In the genomic region with DNA sequence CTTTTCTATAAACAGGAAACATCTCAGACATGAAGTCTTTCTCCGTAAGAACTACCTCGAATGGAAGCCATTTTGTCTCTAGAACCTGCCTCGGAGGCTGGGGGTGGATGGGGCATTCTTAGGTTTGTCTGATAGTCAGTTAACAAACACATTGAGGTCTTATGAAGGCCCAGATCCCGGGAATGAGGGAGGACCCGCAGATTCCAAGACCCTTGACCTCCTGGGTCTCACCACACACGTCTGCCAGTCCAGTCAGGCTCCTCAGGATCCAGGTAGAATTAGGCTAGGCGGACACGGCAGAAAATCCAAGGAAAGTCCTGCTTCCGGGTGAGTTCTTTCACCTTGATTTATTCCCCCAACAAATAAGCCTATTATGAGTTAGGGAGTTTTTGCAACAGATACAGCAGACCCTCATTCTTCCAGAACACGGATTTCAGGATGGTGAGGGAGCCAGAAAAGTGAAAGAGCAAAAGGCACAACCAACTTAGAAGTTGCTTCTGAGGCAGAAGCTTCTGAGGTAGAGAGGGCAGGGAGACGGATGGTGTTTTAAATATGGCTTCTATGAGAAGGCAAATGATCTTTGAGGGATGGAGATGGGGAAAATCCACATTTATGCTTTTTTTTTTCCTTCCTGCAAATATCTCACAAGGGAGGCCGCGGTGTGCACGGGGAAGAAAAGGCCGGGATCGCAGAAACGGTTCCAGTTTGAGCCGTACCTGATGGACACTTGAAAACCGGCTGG, we compare ENCODE assay signal across 8 mouse cellular contexts. TPM values are rescaled to one million over a fixed set of nuclear protein-coding genes. Genes with fewer than 3 reads are reported as not detected.
DNase-seq lines count a peak whose midpoint lies in the region; ATAC-seq lines count a peak whose summit lies in the region.

No protein-coding gene starts in this region.

- H3K4me1 ChIP-seq in heart, embryonic 12.5 days (replicated peaks): peaks cover 33% of the 10 kb centered on the region
- peaks cover 11% of the 10 kb centered on the region for H3K4me1 ChIP-seq in hindbrain, embryonic 11.5 days (replicated peaks; ENCODE audit: control insufficient read depth, insufficient read depth, low read length)
- no peaks in the 10 kb centered on the region; the same call in 1 of the 2 replicates for H3K4me1 ChIP-seq in liver, embryonic 16.5 days (ENCODE audit: control insufficient read depth, low read depth, low read length)

- H3K4me2 ChIP-seq in heart, embryonic 12.5 days: peak overlapping the region; percentile 70
- H3K4me2 ChIP-seq in hindbrain, embryonic 11.5 days (replicated peaks; ENCODE audit: low read depth, low read length): peak overlapping the region; percentile 67
- peak overlapping the region; percentile 46; the same call in 1 of the 2 replicates for H3K4me2 ChIP-seq in liver, embryonic 16.5 days (ENCODE audit: low read depth, low read length)

- H3K27me3 ChIP-seq in heart, embryonic 12.5 days (replicated peaks): peaks cover 83% of the 10 kb centered on the region
- peaks cover 53% of the 10 kb centered on the region for H3K27me3 ChIP-seq in hindbrain, embryonic 11.5 days (ENCODE audit: control insufficient read depth, insufficient read depth, low read length)
- peaks cover 55% of the 10 kb centered on the region for H3K27me3 ChIP-seq in liver, embryonic 16.5 days (ENCODE audit: control insufficient read depth, insufficient read depth, low read depth, low read length)

- DNase-seq in heart, postnatal 14 days: no peak
- DNase-seq in R1 (ENCODE audit: low read depth, low spot score): peak; percentile 40
- peak; percentile 37 for DNase-seq in hindbrain, embryonic 11.5 days (ENCODE audit: low spot score)
- DNase-seq in urinary bladder, postnatal 36 days (ENCODE audit: low spot score in 2 of 2): no peak
- no peak for DNase-seq in spleen, adult 18-20 months
- DNase-seq in ovary, adult 18-20 months (ENCODE audit: low spot score): no peak

- no peak for ATAC-seq in heart, embryonic 12.5 days (ENCODE audit: insufficient number of reproducible peaks, low FRiP score)
- no peak for ATAC-seq in hindbrain, embryonic 11.5 days (ENCODE audit: low FRiP score)
- no peak for ATAC-seq in liver, embryonic 16.5 days (ENCODE audit: low read depth)

- no peaks in the 10 kb centered on the region for H3K36me3 ChIP-seq in heart, embryonic 12.5 days
- H3K36me3 ChIP-seq in hindbrain, embryonic 11.5 days (ENCODE audit: control insufficient read depth, insufficient read depth, low read length): no peaks in the 10 kb centered on the region
- H3K36me3 ChIP-seq in liver, embryonic 16.5 days (ENCODE audit: control insufficient read depth, insufficient read depth): no peaks in the 10 kb centered on the region

- peak overlapping the region; percentile 40 for H3K4me3 ChIP-seq in heart, embryonic 12.5 days
- no peak overlapping the region; the same call in none of the 2 replicates for H3K4me3 ChIP-seq in hindbrain, embryonic 11.5 days (ENCODE audit: low read depth, low read length)
- no peak overlapping the region for H3K4me3 ChIP-seq in liver, embryonic 16.5 days (ENCODE audit: low read depth, low read length)

- 7% methylated on average over 16 of the region's 19 CpGs for WGBS in heart, embryonic 12.5 days
- 14% methylated on average over 13 of the region's 19 CpGs for WGBS in hindbrain, embryonic 11.5 days
- 8% methylated on average over 17 of the region's 19 CpGs for WGBS in liver, embryonic 16.5 days (ENCODE audit: insufficient replicate concordance)

- intact Hi-C loops in heart, postnatal 14 days (cut with DNase I): no loop called here

- H3K9me3 ChIP-seq in heart, embryonic 12.5 days (replicated peaks): peaks cover 16% of the 10 kb centered on the region
- 0 out of 2 replicates have a peak, but pooled peaks cover 3% of the 10 kb centered on the region for H3K9me3 ChIP-seq in hindbrain, embryonic 11.5 days (ENCODE audit: control insufficient read depth, low read length)
- no peaks in the 10 kb centered on the region for H3K9me3 ChIP-seq in liver, embryonic 16.5 days (replicated peaks; ENCODE audit: control insufficient read depth, low read length)

- no peak overlapping the region for H3K27ac ChIP-seq in heart, embryonic 12.5 days (ENCODE audit: poor library complexity, severe bottlenecking)
- no peak overlapping the region for H3K27ac ChIP-seq in hindbrain, embryonic 11.5 days (ENCODE audit: low read depth, low read length)
- no peak overlapping the region for H3K27ac ChIP-seq in liver, embryonic 16.5 days (ENCODE audit: low read length)

- no peak overlapping the region for H3K9ac ChIP-seq in heart, embryonic 12.5 days
- H3K9ac ChIP-seq in hindbrain, embryonic 11.5 days (ENCODE audit: low read depth, low read length): no peak overlapping the region
- no peak overlapping the region for H3K9ac ChIP-seq in liver, embryonic 16.5 days (ENCODE audit: low read depth, low read length)

RNA-seq across cellular contexts. Expression of gene Gsx1, which starts 3.2 kb away (rescaled TPM):
- polyA plus RNA-seq in heart, embryonic 12.5 days (2016; fragmentation: Nextera tagmentation; extraction: Ambion mirVana): not detected in 2 replicates
- not detected for total RNA-seq in heart, postnatal 14 days (2021)
- 6.7 and 11.3 TPM in 2 replicates for polyA plus RNA-seq in hindbrain, embryonic 11.5 days (2014; fragmentation: Nextera tagmentation; extraction: Ambion mirVana)
- polyA plus RNA-seq in liver, embryonic 16.5 days (2015; fragmentation: Nextera tagmentation; extraction: Ambion mirVana): not detected in 2 replicates

Comparison
In these comparisons a context has a peak if more than half of its experiments do, and no peak if none do; other contexts are left out.
1. DNase-seq: peak in R1 (single experiment) and hindbrain, embryonic 11.5 days (single experiment); none in heart, postnatal 14 days (0 of 2), urinary bladder, postnatal 36 days (0 of 2), spleen, adult 18-20 months (0 of 2) and ovary, adult 18-20 months (single experiment).
2. Peak in every context shown above with its lines, with median percentiles within 50 percentile points of each other: H3K4me2 ChIP-seq.